Mouse (Mus musculus) activated CD4-positive, CD25-positive, alpha-beta regulatory T cell, adult 9 weeks (primary cell): ENCODE data around the gene Tpte. TPM values are rescaled to one million over a fixed set of nuclear protein-coding genes. Genes with fewer than 3 reads are reported as not detected.

Experiments
- polyA plus RNA-seq: library from polyadenylated mRNA; unstranded; fragments of 100-300 nt; shearing (Covaris generic); gene quantifications from one replicate; pipeline ENCODE4 v1.2.1, GENCODE M21; 2017

Gene Tpte
- polyA plus RNA-seq = not detected

DNA sequence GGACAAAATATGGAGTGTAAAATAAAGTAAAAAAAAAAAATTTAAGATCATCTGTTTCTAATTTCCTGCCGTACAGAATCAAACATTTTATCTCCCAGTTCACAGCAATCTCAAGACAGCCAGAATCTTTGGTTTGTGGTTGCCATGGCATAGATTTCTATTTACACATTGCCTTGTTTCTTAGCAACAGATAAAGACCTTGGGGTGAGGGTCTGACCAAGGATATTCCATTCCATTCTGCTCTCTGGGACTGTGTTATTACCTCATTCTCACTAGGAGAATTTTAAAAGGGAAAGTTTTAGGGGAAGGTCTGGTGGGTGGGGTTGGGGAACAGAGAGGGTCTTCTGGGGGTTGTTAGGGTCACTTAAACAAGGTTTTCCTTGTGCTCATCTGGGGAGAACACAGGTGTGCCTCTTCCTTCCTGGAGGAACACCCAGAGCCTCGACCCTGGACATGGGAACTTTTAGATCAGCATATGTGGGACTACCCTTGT lies at the start of gene Tpte:
Gene Tpte (plus strand): TSS at position 443 of the 493 bp plus-strand sequence.

DNA sequence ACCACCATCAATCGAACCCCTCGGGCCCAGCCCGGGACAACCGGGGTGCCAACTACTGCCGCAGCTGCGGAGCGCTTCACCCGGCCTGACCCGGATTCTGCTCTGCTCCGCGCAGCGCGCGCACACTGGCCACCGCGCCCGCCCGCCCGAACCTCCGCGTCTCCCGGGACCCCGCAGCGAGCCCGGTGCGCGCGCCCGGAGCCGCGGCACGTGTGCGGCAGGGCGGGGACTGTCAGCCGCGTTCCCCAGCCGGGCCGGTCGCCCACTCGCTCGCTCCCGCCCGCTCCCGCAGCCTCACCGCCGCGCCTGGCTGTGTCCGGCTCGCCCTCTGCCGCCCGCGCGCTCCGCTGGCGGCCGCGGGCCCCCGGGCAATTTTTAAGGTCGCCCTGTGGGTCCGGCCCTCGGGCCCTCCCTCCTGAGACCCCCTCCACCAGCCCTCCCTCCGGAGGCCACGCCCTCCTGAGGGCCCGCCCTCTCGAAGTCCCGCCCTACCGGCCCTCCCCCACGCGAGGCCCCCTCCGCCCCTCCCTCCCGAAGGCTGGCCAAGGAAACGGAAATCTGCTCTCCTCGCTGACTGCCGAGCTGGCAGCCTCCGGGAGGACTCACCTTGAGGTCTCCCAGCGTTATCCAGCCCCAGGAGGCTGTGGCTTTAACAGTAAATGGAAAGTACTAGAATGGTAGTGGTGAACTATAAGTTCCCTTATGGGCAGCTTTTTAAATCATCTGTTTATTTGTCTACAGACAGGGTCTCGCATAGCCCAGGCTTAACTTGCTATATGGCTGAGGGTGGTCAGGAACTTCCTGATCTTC lies 115.1 kb downstream of the Tpte start, which contains the start of gene Slc25a15:
Gene Slc25a15 (minus strand): TSS at position 456 of the 810 bp plus-strand sequence.

GRCm38 (mm10) chr8:22411282-22411702 lies 128.1 kb downstream of the Tpte start, which contains the start of gene Mrps31:
Gene Mrps31, plus strand, starts transcription at chr8:22411361.

Other genes starting within 250 kb of the Tpte start
- 0.10 TPM for gene Atp7b, start 223.1 kb upstream of the Tpte start, polyA plus RNA-seq
- 9.6 TPM for gene Alg11, start 222.7 kb upstream of the Tpte start, polyA plus RNA-seq
- gene Nek5, start 158.4 kb upstream of the Tpte start, polyA plus RNA-seq = not detected
- gene Nek3, start 117.0 kb upstream of the Tpte start, polyA plus RNA-seq = 10.5 TPM
- 4.4 TPM for gene Ckap2, start 97.6 kb upstream of the Tpte start, polyA plus RNA-seq
- gene Vps36, start 90.6 kb upstream of the Tpte start, polyA plus RNA-seq = 45.3 TPM
- gene Thsd1, start 56.1 kb upstream of the Tpte start, polyA plus RNA-seq = 0.16 TPM
- 7.3 TPM for gene Slc25a15, start 115.2 kb downstream of the Tpte start, polyA plus RNA-seq
- 26.7 TPM for gene Mrps31, start 127.9 kb downstream of the Tpte start, polyA plus RNA-seq